Mouse (Mus musculus) adrenal gland, adult (tissue): ENCODE measurements around the gene Ptgis.

Source experiments
- DNase-seq, 2 experiments: peaks; one replicate each; pipeline ENCODE4 v3.0.0; 2022 to 2023; ENCODE audit warnings: low spot score in 1 of 2; ENCODE audit not compliant: inconsistent age in 2 of 2

The Ptgis gene

DNA sequence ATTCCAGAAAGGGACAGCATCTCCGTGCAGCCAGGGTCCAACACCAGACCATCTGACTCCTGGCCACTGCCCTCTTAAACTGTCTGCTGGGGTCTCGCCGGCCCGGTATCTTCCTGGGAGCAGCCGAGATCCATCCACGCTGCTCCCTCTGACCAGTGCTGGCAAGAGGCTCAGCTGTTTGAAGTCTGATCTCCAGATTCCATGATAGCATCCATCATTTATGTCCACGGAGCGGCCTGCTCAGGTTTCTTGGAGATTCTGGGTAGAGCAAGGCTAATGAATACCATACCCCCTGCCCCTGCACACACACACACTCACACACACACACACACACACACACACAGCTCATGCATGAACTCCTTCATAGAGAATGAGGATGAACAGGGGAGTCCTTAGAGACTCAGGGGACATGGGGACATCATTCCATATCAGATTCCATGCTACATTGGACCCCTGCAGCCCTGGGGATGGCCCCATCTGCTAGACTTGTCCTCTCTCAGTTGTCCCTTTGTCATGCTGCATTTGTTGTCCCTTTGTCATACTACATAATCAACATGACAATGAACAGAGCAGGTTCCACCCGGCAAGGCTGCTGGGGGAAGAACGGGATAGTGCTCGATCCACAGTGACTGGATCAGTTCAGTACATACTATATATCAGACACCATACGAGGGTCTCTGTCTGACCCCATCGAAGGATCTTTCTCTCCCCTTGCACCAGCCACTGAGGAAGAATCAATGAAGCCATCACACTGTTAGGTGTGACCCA, 41.6 kb downstream of the Ptgis start:
- DNase-seq, result no peak

DNA sequence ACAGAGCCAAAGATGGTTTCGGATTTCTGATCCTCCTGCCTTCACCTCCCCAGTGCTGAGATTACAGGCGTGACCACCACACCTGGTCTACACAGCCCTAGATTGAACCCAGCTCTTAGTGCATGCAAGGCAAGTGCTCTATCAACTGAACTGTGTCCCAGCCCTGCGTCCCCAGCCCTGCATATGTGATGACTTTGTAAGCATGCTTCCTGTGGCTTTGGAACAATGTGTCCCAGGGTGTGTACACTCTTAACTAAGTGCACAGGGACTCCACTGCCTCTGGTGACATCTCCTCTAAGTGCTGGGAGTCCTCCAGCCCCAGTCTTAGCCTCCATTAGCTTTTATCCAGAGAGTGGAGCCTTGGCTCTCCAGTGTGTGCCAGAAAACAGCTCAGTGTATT, 47.0 kb downstream of the Ptgis start:
- DNase-seq, result no peak

DNA sequence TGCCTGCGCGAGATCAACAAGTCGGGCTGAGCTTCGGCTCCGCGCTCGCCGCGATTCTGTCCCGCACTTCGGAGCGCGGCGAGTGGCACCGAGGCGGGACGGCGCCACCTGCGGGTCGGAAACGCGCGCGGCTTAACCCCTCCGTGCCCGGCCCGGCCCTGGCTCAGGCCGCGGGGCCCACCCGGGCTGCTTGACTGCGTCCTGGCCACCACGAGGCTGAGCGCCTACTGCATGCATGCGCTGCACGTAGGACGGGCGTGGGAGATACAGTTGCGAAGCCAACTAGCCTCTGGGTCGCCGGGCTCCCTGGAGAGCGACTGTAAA, 50.4 kb downstream of the Ptgis start, which contains the start of gene Kcnb1:
Gene Kcnb1 (minus strand): TSS at position 80 of the 324 bp plus-strand sequence.
- DNase-seq, result peak; percentile 76 to 91

DNA sequence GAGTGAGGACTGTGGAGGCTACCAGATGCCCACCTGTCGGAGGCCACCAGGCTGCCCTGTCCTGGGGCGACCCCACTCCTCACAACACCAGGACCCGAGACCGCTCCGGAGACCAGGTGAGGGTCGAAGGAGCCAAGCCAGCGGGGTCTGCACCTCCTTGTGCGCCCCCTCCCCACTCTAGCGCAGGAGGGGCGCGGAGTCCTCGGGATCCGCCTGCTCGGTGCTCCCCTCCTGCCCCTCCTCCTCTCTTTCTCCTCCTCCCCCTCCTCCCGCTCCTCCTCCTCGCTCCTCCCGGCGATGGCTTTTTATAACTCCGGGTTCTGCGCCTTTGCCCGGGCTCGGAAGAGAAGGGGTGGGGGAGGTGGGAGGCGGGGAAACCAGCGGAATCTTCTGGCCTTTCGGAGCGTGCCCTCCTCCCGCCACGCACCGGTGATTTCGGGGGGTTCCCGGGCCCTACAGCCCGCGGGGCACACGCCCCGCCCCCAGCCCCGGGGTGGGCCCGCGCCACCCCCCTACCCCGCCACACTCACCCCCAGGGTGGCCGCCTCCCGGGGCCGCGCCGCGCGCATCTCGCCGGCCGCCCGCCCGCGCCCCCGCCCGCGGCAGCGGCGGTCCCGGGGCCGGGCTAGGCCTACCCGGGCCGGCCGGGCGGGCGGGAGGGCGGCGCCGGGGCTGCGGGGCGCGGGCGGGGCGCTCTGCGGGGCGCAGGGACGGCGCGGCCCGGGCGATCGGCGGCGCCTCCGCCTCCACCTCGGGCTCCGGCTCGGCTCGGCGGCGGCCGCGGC, 50.9 kb downstream of the Ptgis start:
- peak; percentile 47 to 78 for DNase-seq

DNA sequence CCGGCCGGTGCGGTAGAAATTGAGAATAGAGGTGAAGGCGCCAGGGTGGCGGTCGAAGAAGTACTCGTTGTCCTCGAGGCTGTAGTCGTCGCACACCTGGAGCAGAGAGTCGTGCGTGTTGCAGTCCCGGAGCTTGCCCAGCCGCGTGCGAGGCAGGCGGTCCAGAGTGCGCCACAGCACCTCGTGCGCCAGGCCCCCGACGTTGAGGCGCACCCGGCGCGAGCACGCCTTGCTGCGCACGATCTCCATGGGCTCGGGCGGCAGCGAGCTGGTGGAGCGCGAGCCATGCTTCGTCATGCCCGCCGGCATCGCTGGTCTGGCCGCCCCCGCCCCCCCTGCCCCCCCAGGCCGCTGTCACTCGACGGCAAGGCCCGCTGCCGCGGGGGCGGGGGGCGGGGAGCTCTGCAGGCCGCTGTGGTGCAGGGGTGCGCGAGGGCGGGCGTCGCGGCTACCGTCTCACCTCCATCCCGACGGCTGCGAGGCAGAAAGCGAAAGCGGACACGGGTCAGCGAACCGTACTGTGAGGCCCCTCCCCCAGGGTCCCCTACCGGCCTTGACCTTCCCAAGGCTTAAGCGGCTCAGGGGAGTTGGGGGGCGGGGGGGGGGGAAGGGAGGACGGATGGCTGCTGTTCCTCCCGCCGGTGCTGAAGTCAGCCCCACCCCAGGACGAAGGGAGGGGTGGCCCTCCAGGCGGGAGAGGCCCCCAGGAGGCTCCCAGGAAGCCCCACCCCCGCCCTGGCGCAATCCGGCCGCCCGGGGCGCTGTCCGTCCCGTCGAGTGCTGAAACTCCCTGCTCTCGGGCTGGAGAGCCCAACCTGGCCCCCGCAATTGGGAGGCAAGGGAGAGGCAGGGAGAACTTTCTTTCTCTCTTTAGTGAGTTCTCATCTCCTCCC, 51.8 kb downstream of the Ptgis start:
- DNase-seq, result peak; percentile 88 to 96

DNA sequence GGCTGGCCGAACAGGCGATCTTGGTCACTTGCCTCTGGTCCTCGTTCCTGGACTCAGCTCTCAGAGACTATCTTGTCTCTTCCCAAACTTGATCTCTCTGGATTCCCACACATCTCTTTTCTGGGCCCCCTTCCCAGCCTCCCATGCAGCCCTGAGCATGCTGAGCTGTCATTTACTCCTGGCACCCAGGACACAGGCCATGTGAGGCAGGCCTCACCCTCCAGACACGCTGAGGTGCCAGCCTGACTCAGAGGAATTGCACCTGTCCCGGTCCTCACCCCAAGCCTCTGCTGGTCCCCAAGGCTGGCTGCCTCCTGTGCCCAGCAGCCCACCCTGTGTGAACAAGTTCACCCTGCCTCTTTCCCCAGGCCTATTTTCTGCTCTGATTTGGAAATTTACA, 53.3 kb downstream of the Ptgis start:
- DNase-seq, result no peak

DNA sequence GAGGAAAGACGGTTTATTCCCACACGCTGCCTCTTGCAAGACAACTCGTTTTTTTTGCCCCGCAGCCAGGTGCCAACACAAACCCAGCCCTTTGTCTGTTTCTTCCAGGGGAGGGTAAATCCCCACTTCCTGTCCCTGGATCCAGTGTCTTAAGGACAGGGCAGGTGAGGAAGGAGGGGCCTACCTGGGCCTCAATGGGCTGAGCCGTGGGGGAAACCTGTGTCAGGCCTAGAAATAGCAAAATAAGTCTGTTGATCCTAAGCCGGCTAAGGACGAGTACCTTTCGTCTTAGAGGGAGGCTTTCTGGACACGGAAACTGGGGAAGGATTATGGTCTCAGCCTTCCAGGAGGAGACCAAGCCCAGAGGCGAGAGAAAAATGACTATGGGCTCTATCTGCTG, 53.9 kb downstream of the Ptgis start:
- no peak for DNase-seq

DNA sequence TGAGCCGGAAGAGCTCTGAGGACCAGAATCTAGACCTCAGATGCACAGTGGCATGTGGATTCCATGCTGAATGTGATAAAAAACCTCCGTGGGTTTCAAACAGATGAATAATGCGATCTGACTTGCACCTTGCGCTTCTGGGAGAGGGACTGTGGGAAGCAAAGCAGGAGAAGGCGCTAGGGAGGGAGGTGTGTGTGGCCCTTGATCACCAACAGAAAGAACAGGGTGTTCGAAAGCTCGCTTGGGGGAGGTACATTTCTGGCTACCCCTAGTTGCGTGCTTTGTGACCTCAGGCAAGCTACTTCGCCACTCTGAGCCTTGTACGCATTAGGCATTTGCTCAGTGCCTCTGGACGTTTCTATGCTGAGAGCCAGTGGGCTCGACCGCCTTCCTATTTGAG, 54.4 kb downstream of the Ptgis start:
- DNase-seq, result no peak

DNA sequence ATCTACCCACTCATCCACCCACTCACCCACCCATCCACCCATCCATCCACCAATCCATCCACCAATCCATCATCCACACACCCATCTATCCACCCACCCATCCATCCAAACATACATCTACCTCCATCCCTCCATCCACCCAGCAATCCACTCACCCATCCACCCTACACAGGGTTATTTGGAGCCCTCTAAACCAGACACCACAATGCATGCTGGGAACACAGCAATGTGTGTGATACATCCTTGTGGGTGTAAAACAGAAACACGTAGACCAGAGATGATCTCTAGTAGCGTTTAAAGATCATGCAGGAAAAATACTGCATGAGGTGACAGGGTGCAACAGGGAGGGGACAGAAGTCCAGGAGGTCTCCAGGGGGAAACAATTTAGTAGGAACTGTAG, 55.0 kb downstream of the Ptgis start:
- no peak for DNase-seq

DNA sequence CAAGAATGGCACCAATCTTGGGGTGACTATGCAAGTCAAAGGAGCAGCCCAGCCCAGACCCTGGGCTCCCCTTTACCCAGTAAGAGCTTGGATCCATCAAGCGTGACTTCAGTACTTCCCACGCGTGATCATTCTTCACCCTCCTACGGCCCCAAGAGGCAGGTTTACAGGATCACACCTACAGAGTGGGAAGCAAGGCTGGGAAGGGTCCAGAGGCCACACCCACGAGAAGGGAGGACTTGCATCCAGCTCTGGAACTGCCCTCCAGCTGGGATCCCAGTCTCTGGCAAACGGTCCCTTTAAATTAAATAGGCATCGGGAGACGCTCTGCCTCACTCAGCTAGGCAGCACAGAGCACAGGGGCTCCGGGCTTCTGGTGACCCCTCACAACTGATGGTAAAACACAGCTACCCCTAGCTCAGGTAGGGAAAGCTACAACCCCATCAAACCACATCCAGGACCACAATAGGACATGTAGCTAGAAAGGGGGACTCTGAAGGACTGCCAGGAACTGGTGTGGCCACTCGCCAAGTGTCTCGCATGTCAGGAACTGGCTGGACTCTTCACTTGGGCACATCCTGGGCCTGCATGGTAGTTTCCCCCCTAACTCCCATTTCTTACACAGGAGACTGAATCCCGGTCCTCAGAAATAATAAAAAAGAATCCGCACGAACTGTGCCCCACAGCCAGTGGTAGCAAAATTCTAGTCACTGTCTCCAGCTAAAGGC, 58.6 kb downstream of the Ptgis start:
- no peak for DNase-seq

DNA sequence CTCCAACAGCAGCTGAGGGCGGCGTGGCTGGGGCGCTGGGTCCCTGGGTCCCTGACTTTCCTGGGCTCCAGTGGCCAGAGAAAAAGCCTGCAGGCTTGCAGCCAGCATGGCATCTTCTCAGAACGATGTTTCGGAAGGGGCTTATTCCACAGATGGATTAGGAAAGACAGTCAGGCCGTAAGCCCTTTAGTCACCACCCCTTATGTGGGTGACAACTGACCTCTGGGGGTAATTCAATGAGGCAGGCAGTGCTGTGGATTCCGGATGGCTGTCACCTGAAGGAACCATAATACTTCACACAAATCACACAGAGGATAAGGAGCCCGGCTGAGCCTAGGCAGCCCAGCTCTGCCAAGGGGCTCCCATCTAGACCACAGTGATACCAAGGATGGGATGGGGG, 59.3 kb downstream of the Ptgis start:
- no peak for DNase-seq

DNA sequence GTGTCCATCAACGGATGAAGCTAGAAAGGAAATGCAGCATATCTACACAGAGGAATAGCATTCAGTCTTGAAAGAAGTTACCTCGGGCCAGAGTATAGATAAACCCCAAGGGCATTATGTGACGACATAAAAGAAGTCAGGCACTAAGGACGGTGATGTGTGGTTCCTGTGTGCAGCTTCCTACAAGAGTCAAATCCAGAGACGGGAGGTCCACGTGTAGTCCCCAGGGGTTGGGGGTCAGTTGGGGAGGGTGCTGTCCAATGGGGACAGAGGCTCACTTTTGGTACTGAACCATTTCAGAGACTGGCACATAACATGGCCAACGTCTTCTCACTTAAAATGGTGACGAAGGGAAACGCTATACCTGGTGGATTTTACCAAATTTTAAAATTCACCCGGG, 61.1 kb downstream of the Ptgis start:
- DNase-seq, result no peak

DNA sequence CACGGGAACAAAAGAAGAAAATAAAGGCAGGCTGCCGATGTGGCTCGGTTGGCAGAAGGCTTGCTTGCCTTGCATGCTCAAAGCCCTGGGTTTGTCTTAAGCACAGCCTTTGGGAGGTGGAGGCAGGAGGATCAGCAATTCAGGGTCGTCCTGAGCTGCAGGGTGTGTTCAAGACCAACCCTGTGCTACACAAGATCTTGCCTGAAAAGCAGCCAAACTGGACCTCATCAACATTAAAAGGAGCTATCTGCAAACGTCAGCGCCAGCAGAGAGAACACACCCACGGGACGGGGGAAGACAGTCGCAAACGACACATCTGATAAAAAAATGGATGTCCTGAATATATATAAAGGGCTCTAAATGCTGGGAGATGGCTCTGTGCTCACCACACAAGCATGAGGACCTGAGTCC, 63.2 kb downstream of the Ptgis start:
- DNase-seq, result no peak

DNA sequence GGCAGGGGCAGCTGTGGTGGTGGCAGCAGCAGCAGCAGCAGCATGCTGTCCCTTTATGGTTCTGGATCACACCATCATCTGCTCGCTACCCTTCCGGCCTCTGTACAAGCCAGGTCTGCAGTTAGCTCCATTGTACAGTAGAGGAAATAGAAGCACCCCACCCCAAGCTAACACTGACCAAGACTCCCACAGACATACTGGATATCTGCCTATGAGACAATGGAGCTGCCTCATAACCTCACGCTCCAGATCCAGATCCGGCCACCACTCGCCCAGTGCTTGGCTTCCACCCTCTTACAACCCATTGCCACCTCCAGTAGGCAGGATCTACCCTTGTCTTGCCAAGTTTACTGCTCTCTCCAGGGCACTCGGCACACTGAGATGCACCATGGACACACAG, 65.1 kb downstream of the Ptgis start:
- DNase-seq, result no peak

DNA sequence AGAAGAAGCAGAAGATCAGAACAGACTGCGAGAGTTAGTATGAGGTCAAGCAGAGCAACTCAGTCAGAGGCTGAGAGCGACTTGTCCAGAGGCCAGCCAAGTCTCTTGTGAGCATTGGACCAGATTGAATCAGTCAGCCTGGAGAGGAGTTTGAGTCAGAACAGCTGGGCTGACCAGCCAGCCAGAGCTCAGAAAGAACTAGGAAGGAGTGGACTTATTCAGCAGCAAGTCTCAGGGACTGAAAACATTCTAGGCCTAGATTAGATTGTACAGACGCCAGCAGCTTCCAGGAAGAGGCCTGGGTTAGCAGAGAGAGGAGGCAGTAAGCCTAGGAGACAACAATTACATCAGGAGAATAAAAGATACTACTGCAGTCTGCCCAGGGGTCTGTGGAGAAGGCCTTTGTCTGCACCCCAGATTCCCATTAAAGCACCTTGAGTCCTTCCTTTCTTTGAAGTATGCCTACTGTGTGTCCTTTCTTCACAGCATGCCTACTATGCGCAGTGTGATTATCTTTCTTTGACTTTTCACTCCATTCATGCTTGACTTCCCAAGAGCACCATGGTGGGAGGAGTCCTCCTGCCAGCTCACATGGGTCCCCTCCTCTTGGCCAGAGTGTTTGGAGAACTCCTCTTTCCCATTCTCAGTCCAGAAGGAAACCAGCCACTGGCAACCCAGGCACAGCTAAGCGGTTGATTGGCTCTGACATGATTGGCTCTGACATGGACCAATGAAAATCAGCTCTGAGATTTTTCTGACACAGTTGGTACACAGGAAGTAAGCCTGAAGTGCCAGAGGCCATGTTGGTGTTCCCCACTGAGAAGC, 67.1 kb downstream of the Ptgis start:
- DNase-seq, result peak in 1 of 2 experiments; percentile 39

DNA sequence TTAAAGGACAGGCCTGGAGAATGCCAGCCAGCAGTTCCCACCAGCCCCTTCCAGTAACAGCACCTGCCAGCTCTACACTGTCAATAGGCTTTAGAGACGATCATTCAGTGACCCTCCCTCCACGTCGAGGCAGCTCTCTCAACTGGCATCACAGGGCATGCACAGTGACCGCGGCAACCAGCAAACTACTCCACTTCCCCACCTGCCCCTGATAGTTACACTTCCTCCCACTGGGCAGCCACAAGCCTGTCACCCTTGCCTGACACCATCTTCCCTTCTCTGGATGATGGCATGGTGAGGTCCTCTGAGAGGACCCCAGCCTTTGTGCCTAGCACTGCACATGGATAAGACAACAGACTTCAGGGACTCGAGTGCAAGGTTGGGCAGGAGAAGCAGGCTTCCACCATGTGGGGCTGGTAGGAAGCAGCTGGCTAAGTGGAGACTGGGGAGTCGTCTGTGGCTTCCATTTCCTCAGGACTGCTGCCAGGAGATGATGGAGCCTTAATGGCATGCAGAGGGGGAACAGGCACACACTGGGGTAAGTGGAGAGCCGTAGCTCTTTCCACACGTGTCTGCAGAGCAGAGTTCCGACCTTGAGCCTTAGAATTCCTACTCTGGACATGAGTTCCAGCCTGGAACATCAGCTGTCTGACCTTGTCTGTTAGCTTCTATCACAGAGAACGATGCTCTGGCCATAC, 72.7 kb downstream of the Ptgis start:
- DNase-seq, result peak; percentile 63 to 66

DNA sequence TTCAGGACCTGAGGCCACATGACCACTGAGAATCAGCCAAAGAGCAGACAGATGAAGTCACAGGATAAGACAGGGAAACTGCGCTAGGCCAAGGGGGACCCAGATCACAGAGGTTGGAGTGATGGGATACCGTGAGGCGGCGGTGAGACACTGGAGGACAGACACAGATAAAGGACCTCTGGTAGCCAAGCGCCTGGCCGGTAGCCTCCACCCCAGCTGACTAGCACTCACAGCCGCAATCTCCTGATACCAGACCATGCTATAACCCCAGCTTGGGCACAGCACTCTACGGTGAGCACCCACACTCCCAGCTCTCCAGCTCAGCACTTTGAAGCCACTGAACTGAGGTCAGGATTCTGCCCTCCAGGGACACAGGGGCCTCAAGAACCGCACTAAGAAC, 76.8 kb downstream of the Ptgis start:
- no peak for DNase-seq

DNA sequence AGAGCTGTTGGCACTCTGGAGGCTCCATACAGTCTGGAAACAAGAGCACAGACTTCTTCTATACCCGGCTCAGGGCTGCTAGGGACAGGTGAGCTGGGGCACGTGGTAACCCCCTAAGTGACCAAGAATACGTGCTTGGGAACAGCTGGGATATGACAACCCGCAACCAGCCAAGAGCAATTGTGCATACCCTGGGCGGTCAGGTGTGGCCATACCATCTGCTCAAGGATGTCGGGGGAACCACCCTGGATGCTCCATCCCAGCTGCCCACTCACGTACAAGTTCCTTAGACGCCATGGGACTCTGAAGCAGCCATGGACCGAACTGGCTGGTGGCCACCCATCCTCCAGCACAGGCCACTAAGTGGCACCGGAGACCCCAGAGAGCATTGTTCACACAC, 77.3 kb downstream of the Ptgis start:
- DNase-seq, result no peak

DNA sequence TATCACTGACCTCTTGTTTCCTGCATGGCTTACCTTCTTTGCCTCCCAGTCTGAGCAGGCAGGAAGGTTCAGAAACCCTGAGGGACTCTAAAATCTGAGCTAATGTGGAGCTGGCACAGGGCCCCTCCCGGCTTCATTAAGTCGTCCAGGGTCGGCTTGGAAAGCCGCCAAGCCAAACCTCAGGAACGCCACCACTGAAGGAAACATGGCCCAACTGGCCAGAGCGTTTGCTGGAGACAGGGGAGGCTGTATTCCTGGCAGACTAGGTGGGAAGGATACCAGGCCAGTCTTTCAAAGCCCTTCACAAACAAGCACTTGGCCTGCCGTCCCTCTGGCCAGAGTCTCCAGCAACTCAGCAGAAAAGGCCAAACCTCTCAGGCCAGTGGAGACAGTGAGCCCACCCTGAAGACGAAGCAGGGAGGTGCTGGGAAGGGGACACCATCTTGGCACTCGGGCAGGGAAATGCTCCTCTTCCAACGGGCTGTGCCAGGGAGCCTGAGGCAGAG, 77.8 kb downstream of the Ptgis start:
- DNase-seq, result peak in 1 of 2 experiments; percentile 52
